Mouse (Mus musculus) retina, embryonic 14.5 days (tissue): ENCODE results near the gene Slc41a2.
A peak's percentile ranks its signal among the peaks of the same experiment; 100 is the strongest.

ENCODE experiments used
- DNase-seq: peaks from one replicate; pipeline ENCODE4 v3.0.0-alpha.2; 2015; ENCODE audit warnings: low spot score

Gene Slc41a2

DNA sequence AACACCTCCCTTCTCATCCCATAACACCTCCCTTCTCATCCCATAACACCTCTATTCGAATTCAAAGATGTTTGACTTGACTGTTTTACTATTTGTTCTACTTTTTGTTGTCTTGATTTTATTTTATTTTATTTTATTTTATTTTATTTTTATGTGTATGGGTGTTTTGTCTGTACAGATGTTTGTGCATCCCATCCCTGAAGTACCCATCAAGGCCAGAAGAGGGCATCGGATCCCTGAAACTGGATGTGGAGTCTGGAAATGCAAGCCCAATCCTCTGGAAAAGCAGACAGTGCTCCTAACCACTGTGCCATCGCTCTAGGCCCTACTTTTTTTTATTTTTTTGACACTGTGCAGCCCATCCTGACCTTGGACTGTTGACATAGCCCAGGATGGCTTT is 112.7 kb downstream of the Slc41a2 start:
- peak; percentile 63 for DNase-seq

GRCm38 (mm10) chr10:83220847-83221246 is 116.8 kb downstream of the Slc41a2 start:
- DNase-seq, result no peak

GRCm38 (mm10) chr10:83220217-83220616 is 117.5 kb downstream of the Slc41a2 start:
- no peak for DNase-seq

- DNase-seq, result peak; percentile 87
Measured at GRCm38 (mm10) chr10:83219729-83220128, 118.0 kb downstream of the Slc41a2 start.

- no peak for DNase-seq
Measured at GRCm38 (mm10) chr10:83218778-83219177, 118.9 kb downstream of the Slc41a2 start.

DNA sequence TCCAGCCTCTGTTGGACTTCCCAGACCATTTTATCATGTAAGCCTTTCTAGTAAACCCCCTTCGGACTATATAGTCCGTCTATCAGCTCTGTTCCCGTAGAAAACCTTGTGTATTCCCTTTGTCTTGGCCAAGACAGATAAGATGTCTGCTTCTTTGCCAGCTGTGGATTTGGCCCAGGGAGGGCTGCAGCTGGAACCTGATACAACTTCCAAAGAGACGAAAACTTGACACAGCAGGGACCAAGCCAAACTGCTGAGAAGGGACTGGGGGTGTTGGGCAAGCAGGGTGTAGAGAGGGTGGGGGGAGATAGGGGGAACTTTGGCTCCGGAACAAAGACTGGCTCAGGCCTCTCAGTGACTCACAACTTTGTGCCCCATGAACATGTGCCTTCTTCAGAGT is 120.4 kb downstream of the Slc41a2 start:
- DNase-seq, result no peak

GRCm38 (mm10) chr10:83215559-83215958 is 122.1 kb downstream of the Slc41a2 start:
- no peak for DNase-seq

DNA sequence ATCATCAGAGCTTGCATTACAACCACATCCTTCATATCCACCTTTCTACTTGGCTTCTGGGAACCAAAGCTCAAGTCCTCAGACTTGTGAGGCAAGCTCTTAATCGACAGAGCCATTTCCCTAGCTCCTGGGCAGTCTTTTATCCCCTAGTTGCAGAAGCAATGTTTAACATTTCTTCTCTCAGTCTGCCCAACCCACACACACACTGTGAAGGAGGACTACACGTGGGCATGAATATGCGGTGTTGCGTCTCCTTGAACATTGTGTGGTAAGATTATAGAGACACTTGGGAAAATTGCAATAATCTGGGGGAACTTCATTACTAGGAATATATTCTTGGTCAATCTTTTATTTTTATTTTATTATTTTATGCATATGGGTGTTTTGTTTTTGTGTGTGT is 125.1 kb downstream of the Slc41a2 start:
- DNase-seq, result no peak

DNA sequence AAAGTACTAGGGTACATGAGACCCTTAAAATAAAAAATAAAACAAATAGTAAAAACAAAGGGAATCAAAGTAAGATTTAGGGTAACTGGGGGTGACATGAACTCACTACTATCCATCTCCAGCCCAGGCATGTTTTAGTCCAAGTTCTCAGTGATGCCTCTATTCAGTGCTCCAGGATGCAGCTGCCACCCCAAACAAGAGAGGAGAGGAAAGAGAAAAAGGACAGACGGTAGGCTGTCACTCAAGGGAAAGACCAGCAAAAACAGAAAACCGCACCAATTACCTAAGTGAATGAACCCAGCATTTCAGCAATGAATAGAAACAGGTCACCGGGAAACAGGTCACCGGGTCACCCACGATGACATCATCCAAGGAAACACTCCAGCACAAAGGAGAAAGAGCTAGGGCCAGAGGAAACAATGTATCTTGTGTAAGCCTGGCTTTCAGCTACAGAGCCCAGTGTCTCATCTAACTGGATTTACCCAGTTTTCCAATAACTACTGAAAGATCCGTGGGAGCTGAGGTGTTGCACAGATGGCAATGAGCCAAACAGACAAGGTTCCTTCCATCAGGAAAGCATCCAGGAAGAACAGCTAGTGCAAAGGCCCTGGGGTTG is 126.6 kb downstream of the Slc41a2 start:
- peak; percentile 81 for DNase-seq

DNA sequence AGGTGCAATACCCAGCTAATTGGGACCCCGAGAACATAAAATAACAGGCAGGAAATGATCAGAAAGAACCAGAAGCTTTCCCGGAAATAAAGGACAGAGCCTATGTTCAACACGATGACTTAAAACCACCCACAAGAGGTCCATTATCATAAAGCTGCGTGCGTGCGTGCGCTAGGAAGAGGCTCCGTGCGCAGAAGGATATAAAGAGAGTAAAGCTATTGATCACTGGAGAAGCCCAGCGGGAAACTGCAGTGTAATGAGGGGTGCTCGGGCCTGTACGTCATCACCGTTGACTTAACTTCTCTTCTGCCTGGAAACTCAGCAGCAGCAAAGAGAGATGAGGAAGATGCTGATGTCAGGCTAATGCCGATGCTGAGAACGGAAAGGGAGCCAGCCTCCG is 127.6 kb downstream of the Slc41a2 start:
- no peak for DNase-seq

DNA sequence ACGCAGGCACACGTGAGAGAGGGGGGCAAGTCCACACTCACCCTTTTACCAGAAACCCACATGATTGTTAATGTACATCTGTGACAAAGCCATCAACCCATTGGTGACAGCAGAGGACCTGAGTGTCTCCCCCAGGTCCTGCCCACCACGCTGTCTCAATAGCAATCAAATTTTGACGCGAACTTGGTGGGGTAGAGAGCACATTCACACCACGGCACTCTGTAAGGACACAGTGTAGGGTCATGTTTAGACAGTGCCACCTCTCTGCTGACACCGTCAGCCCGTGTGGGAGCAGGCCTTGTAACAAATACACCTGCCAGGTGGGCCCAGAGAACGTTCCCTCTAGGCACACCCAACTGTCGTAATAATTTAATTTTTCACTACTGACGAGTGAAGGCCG is 128.3 kb downstream of the Slc41a2 start:
- no peak for DNase-seq

- no peak for DNase-seq
Measured at GRCm38 (mm10) chr10:83208436-83208835, 129.2 kb downstream of the Slc41a2 start.

GRCm38 (mm10) chr10:83202906-83203702 is 134.6 kb downstream of the Slc41a2 start:
- DNase-seq, result no peak

DNA sequence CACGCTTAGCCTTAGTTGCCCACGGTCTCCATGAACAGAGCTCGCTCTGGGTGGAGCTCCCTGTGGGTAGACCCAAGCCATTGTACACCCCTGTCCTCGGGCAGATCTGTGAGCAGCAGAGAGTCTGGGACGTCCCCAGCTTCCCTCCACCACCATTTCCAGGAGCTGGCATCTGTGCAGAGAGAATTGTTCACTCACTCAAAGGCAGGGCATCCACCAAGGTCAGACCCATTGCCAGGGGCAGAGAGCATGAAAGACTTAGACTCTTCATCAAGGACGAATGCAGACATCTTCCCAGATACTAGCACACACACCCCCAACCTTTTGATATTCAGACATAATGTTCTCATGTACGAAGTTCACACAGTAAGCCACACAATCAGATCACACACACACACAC is 136.2 kb downstream of the Slc41a2 start:
- no peak for DNase-seq

GRCm38 (mm10) chr10:83199290-83199689 is 138.4 kb downstream of the Slc41a2 start:
- DNase-seq, result no peak

- no peak for DNase-seq
Measured at GRCm38 (mm10) chr10:83198692-83199091, 139.0 kb downstream of the Slc41a2 start.

DNA sequence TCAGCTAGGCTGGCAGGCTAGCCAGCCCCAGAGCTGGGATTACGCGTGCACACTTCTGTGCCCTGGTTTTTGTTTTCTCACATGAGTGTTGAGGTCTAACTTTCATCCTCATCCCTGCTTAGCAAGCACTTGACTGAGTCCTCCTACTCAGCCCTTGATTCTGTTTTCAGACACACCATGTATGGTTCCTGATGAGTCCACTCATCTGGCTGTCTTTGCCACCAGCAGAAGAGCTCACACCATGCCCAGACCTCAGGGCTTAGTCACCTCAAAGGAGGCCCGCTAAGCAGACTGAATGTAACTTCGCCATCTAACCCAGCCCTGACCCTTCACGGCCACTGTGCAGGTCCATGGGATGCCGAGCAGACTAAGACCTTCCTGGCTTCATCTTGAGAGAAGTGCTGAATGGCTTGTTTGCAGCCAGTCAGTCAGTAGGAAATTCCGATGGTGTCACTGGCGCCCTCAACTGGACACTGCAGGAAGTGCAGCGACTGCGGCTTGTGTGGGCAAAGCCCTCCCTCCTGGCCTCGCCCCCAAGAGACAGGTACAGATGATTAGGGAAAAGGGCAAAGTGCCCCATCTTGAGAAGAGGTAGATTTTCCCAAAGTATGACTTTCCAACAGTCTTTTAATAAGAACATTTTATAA is 139.9 kb downstream of the Slc41a2 start:
- DNase-seq, result peak; percentile 82

DNA sequence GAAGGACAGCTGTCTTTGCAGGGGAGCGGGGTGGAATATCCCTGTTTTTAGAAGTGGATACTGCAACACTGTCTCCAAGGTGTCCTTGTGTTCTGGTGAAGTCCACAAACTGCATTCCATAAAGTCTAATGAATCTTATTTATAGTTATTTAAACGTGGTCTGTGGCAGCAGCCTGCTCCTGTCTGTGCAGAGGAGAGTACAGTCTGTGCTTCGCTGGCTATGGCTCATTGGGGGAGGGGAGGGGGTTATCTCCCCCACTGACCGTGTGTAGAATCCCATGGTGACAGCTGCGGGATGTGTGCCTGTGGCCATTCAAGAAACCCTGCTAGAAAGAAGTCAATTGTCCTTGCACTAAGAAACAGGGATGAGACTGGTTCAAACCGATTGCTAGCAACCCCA is 145.7 kb downstream of the Slc41a2 start:
- DNase-seq, result peak; percentile 32

GRCm38 (mm10) chr10:83191476-83191875 is 146.2 kb downstream of the Slc41a2 start:
- no peak for DNase-seq

- no peak for DNase-seq
Measured at GRCm38 (mm10) chr10:83189071-83189470, 148.6 kb downstream of the Slc41a2 start.

GRCm38 (mm10) chr10:83186984-83187383 is 150.7 kb downstream of the Slc41a2 start:
- no peak for DNase-seq

DNA sequence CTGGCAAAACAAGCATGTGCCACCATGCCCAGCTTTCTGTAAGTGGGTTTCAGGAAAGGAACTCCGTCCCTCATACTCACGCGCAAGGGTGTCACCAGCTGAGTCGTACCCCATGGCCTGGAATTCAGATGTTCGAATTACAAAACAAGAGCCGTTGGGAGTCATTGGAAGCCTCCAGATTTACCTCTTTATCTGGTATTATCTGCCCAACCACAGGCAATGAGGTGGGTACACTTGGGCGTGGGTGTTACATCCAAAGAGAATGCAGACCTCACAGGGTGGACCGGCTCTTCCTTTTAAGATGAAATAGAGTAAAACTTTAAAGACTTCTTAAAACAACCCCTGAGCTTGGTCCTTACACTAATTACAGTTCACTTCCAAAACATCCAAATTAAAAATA is 151.5 kb downstream of the Slc41a2 start:
- no peak for DNase-seq

GRCm38 (mm10) chr10:83185121-83185520 is 152.6 kb downstream of the Slc41a2 start:
- DNase-seq, result no peak
